In genomic region chr1:19088078-19088477, GRCm38 (mm10) we compare ENCODE assay signal across 17 mouse cellular contexts. TPM values are rescaled to one million over a fixed set of nuclear protein-coding genes. Genes with fewer than 3 reads are reported as not detected.
DNase-seq lines count a peak whose midpoint lies in the region; ATAC-seq and TF ChIP-seq lines count a peak whose summit lies in the region.
"Had no signal": no experiment of that assay in that cellular context is flagged by ENCODE, and none has a peak within 500 bp of the region (broad histone marks: within the 10 kb centered on the region; RNA-seq: fewer than 3 reads in every experiment).

No protein-coding gene starts in this region.

- H3K4me2 ChIP-seq in kidney, embryonic 16.5 days (replicated peaks; ENCODE audit: low read depth, low read length) = no peak overlapping the region
- H3K4me2 ChIP-seq in hindbrain, embryonic 15.5 days = peak overlapping the region; percentile 32
- H3K4me2 ChIP-seq in midbrain, postnatal 0 days (ENCODE audit: low read depth, low read length, poor library complexity, severe bottlenecking) = peak overlapping the region; percentile 1; the same call in 1 of the 2 replicates

- no peak for TF ChIP-seq CTCF in midbrain, postnatal 0 days (IDR thresholded peaks at IDR 0.05)

- no peak for DNase-seq in kidney, adult 11 months
- peak; percentile 68 for DNase-seq in embryo, embryonic 10.5 days (ENCODE audit: low spot score)
- DNase-seq in midbrain, postnatal 0 days (ENCODE audit: low spot score) = no peak
- DNase-seq in layer of hippocampus, adult 8-10 months (ENCODE audit: low spot score in 2 of 2) = no peak
- DNase-seq in adrenal gland, adult (ENCODE audit: inconsistent age in 2 of 2, low spot score in 1 of 2) = no peak
- DNase-seq in layer of hippocampus, adult 18-20 months (ENCODE audit: low spot score in 2 of 2) = no peak
- DNase-seq: adrenal gland, adult 2 months; cerebellum, adult 11-12 months; thymus, adult 2 months had no signal

- H3K4me3 ChIP-seq in kidney, embryonic 16.5 days (ENCODE audit: low read length) = no peak overlapping the region
- H3K4me3 ChIP-seq in hindbrain, embryonic 15.5 days = no peak overlapping the region
- H3K4me3 ChIP-seq in midbrain, postnatal 0 days (ENCODE audit: low read depth, low read length) = no peak overlapping the region
- H3K4me3 ChIP-seq: erythroblast, embryonic 14.5 days; myocyte had no signal

- H3K9ac ChIP-seq in kidney, embryonic 16.5 days (replicated peaks; ENCODE audit: low read length) = no peak overlapping the region
- no peak overlapping the region for H3K9ac ChIP-seq in hindbrain, embryonic 15.5 days
- H3K9ac ChIP-seq in midbrain, postnatal 0 days (replicated peaks; ENCODE audit: low read length, poor library complexity, severe bottlenecking) = no peak overlapping the region

- no peaks in the 10 kb centered on the region for H3K4me1 ChIP-seq in kidney, embryonic 16.5 days (ENCODE audit: insufficient read depth, low read length)
- no peaks in the 10 kb centered on the region for H3K4me1 ChIP-seq in hindbrain, embryonic 15.5 days (replicated peaks)
- no peaks in the 10 kb centered on the region for H3K4me1 ChIP-seq in midbrain, postnatal 0 days (ENCODE audit: insufficient read depth, low read length)

- no peaks in the 10 kb centered on the region for H3K36me3 ChIP-seq in kidney, embryonic 16.5 days (ENCODE audit: insufficient read depth, low read length)
- H3K36me3 ChIP-seq in hindbrain, embryonic 15.5 days = no peaks in the 10 kb centered on the region
- H3K36me3 ChIP-seq in midbrain, postnatal 0 days (ENCODE audit: insufficient read depth, low read length) = no peaks in the 10 kb centered on the region

- no peaks in the 10 kb centered on the region for H3K27me3 ChIP-seq in kidney, embryonic 16.5 days (ENCODE audit: insufficient read depth, low read length)
- 0 out of 2 replicates have a peak, but pooled peaks cover 4% of the 10 kb centered on the region for H3K27me3 ChIP-seq in hindbrain, embryonic 15.5 days
- H3K27me3 ChIP-seq in midbrain, postnatal 0 days (ENCODE audit: insufficient read depth, low read length) = no peaks in the 10 kb centered on the region
- H3K27me3 ChIP-seq: CH12.LX had no signal

- WGBS in kidney, embryonic 16.5 days = 13% methylated on average over 8 of the region's 8 CpGs
- 8% methylated on average over 8 of the region's 8 CpGs for WGBS in hindbrain, embryonic 15.5 days
- 9% methylated on average over 8 of the region's 8 CpGs for WGBS in midbrain, postnatal 0 days

- ATAC-seq in kidney, embryonic 16.5 days (ENCODE audit: low FRiP score, low TSS enrichment) = peak; percentile 46; the same call in 1 of the 2 replicates
- ATAC-seq in hindbrain, embryonic 15.5 days (ENCODE audit: low FRiP score, low read depth) = 0 out of 2 replicates have a peak, but pooled peaks have one; percentile 54
- ATAC-seq in midbrain, postnatal 0 days (ENCODE audit: low FRiP score) = 0 out of 2 replicates have a peak, but pooled peaks have one; percentile 68

- H3K9me3 ChIP-seq in kidney, embryonic 16.5 days (ENCODE audit: low read length) = no peaks in the 10 kb centered on the region
- H3K9me3 ChIP-seq in hindbrain, embryonic 15.5 days = no peaks in the 10 kb centered on the region
- H3K9me3 ChIP-seq in midbrain, postnatal 0 days (ENCODE audit: low read length) = no peaks in the 10 kb centered on the region

- H3K27ac ChIP-seq in kidney, embryonic 16.5 days (ENCODE audit: low read length) = no peak overlapping the region
- H3K27ac ChIP-seq in hindbrain, embryonic 15.5 days (replicated peaks) = no peak overlapping the region
- no peak overlapping the region for H3K27ac ChIP-seq in midbrain, postnatal 0 days (ENCODE audit: low read depth, low read length)

RNA-seq across cellular contexts. Expression of gene Tfap2d, which starts 14.7 kb away (rescaled TPM):
- not detected in 2 replicates for polyA plus RNA-seq in kidney, embryonic 16.5 days (2015; fragmentation: Nextera tagmentation; extraction: Ambion mirVana)
- polyA plus RNA-seq in hindbrain, embryonic 15.5 days (2015; fragmentation: Nextera tagmentation; extraction: Ambion mirVana) = 2.7 and 30.0 TPM in 2 replicates
- total RNA-seq in midbrain, postnatal 0 days (2014; rRNA removed) = 65.5 and 74.2 TPM in 2 replicates
- 54.9 and 56.8 TPM in 2 replicates for polyA plus RNA-seq in midbrain, postnatal 0 days (2015; fragmentation: Nextera tagmentation; extraction: Ambion mirVana)
- total RNA-seq in layer of hippocampus, adult 8-10 months (2022) = not detected
- not detected for total RNA-seq in layer of hippocampus, adult 18-20 months (2021)
- total RNA-seq: adrenal gland, adult 2 months; CH12.LX; granulocyte monocyte progenitor cell, adult 5-6 weeks; hematopoietic stem cell, adult 5-6 weeks had no signal
- polyA plus RNA-seq: adrenal gland, adult 2 months; erythroblast, embryonic 14.5 days; liver, embryonic 16.5 days; myocyte; thymus, adult 2 months had no signal

Comparison
In these comparisons a context has a peak if more than half of its experiments do, and no peak if none do; other contexts are left out.
1. RNA of gene Tfap2d, which starts 14.7 kb away (total RNA-seq): 65.5 to 74.2 TPM in midbrain, postnatal 0 days; not detected in layer of hippocampus, adult 18-20 months and not detected in layer of hippocampus, adult 8-10 months; every median in the first group is over 10 times any median in the second.
2. Peak in every context shown above with its lines, with median percentiles within 50 percentile points of each other: ATAC-seq.